Mouse (Mus musculus) frontal cortex, postnatal 14 days (tissue): ENCODE data around the gene Slc4a10.

Source experiments
- DNase-seq, 2 experiments: peaks; one replicate each; pipeline ENCODE4 v3.0.0; 2022; ENCODE audit warnings: low spot score in 2 of 2

The Slc4a10 gene

DNA sequence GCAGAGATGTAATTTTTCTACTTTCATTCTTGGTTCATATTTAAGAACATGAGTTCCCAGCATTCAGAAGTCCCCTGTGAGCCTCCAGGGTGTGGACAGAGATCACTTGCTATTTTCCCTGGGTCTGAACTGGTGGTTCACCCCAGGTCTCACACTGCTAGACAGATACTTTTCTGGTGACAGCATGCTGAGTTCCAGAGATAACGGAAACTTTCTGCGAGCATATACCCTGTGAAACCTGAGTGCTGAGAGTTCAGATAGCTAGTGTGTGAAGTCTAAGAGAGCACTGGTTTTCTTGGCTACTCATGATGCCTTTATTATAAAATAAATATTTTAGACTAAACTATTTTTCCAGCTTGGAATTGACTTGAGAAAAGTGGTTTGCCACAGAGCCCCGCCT is 232.5 kb downstream of the Slc4a10 start:
- DNase-seq: no peak

DNA sequence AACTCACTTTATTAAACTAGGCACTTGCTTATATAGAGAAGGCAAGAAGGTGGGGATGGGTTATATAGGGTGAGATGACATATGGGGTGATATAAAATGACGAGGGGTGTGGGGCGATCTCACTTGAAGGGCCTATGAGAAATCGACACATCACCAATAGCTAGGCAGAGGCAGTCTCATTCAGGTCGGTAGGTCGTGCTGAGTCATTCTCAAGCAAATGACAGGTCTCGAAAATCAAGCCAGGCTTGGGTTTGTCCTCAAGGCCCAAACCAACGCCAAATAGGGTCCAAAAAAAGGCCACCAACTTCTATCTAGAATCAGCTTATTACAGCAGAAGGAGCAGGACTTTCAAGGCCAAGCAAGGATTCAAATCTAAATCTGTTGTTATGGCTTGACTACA is 233.5 kb downstream of the Slc4a10 start:
- DNase-seq: no peak

DNA sequence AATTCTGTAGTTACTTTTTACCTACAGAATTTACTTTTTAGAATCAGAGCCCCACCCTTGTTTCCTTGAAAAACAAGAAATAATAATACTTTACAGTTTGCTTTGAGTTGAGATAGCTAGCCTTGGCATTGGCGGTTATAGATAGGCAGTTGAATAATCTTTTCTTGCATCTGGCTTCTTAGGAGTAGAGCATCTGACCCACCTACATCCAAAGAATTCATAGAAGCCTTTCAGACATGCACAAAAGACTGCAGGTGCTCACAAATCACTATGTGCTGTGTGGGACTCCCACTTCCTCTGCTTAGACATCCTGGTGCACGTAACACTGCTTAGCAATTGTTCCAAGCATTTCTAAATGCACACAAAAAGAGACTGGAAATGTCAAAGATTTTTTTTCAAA is 238.8 kb downstream of the Slc4a10 start:
- DNase-seq: no peak

DNA sequence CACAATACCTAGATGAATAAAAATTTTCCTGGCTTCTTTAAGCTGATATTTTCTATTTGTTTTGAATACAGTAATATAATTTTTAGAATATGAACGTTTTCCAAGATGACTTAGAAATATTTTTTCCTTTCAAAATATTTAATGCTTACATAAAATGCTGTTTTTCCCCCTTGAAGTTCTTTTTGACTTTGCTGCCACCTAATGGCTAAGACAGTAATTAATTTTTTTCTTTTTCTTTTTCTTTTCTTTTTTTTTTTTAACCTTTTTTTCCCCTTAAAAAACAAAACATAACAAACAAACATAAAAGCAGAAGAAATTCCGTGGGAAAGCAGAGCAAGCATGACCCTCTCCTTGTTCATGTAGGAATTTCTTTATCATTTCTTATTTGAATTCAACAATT is 239.6 kb downstream of the Slc4a10 start:
- DNase-seq: no peak

DNA sequence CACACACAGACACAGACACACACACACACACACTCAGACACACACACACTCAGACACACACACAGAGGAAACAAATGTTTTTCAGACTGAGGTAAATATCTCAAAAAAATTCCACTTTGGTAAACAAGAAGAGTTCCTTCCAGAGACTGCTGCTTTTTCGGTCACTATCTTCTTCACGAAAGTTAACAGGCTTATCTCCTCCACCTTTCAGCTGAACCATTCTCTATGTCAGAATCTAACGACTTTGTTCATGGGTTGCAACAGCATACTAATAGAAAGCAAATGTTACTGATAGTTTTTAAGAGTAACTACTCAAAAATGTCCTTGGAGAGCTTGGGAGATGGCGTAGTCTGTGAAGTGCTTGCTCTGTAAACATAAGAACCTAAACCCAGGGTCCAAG is 241.3 kb downstream of the Slc4a10 start:
- DNase-seq: no peak

DNA sequence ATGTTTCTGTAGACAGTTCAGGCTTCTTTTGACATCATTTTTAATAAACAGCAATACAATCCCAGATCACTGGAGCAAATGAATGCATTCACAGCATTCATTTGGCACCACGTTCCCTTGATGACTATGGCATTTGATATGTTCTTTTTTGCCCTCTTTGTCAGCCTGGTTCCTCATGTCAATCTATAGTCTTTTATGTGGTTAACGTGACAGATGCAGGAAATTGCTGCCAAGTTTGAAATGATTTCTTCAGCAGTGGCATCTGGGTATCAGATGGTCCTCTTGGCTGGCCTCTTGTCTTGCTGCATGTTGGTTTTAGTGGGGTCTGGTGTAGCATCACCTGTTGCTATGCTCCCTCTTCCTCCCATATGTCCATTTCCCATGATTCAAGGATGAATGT is 247.6 kb downstream of the Slc4a10 start:
- DNase-seq: no peak

DNA sequence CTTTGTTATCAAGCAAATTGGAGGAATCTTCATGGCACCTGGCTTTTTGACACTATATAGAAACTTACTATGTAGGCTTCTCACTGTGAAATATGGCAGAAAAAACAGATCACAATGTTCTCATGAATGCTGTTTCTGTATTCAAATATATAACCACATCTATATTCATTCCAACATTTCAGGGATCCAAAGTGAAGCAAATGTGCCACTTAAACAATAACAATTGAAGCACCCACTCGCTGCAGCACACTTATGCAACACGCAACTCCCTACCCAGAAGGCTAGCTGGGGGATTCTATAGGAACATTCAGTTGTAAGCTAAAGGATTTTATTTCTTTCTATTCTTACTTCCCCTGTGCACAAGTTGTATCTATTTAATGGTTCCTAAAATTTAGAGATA is 255.5 kb downstream of the Slc4a10 start:
- DNase-seq: no peak

DNA sequence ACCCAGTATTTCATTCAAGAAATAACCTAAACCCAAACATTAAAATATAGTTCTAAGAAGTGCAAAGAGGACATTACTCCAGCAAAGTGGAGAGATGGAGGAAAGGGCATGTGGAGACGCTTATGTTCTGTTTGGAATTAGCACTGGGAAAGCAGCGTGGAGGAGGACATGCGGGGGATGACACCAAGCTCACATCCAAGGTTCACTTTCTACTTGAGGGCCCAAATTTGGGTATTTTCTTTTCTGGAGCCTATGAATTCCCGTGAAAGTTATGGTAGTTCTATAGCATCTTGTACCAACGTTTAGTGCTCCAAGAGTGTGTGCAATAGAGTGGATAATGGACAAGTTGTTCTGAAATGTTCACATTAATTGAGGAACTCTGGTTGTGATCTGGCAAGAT is 260.7 kb downstream of the Slc4a10 start:
- no peak for DNase-seq

DNA sequence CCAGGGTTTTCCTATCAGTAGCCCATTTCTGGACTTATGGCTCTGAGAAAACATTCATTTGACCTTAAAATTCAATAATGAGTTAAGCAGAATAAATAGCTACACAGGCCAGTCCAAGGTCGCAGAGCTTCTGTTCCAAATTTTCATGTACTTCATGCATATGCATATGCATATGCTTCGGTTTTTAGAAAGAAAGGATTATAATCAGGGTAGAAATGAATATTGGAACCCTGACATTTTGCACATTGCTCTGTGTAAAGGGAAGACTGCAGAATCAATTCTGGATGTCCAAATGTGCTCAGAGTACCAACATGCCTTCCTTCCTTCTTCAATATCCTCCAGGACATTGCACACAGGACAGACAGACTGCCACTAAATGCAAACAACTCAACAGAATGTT is 261.2 kb downstream of the Slc4a10 start:
- DNase-seq: no peak

DNA sequence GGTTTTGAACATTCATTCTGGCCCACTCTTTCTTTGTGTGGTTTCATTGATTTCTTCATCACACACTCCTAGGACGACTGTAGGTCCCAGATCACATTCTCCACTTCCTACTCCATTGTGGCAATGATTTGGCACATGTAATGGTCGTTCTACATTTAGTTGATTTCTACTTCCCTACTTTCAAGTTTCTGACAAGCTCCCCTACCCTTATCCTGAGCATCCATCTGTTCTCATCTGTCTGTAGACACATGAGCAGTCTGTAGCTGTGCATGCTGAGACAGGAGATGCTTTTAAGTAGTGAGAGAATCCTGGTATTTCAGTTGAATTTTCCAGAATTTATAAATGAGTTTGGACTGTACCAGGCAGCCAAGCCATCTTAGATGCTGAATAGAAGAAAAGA is 270.7 kb downstream of the Slc4a10 start:
- no peak for DNase-seq

DNA sequence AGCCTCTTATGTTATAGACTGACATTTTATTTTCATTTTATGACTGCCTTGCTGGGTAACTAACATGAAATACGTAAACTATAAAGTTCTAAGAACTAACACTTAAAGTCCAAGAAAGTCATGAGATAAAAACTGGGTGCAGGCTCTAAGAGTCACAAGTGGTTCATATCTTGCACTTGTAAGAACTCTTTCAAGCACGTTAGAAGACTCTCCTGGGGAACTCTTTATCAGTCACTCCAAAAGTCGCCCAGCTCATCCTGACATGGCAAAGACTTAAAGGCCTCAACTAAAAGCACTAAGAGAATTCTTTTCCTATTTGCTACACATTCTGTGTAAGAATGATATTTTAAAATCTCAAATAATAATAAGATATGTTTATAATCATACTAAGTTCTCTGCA is 273.2 kb downstream of the Slc4a10 start:
- no peak for DNase-seq

DNA sequence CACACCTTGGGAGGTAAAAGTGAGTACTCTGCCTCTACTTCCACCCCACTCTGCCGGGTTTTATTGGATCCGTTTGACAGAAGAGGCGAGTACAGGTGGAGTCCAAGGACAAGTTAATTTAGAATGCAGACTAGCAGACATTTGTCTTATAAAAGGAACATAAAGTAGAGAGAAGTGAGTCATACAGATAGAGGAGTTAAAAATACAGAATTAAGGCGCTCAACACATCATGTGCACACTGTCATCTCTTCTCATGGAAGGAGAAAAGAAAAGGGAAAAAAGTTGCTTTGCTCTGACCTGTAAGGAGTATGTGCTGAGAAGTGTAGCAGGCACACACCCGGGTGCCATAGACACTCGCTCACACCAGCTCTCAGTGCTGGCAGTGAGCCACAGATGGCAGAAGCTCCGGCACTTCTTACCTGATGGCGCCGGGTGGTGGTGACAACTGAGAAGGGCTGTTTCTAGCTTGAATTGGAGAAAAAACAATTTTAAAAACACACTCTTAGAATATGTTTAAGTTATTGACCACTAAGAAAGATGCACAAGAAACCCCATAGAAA is 276.9 kb downstream of the Slc4a10 start:
- DNase-seq: no peak

DNA sequence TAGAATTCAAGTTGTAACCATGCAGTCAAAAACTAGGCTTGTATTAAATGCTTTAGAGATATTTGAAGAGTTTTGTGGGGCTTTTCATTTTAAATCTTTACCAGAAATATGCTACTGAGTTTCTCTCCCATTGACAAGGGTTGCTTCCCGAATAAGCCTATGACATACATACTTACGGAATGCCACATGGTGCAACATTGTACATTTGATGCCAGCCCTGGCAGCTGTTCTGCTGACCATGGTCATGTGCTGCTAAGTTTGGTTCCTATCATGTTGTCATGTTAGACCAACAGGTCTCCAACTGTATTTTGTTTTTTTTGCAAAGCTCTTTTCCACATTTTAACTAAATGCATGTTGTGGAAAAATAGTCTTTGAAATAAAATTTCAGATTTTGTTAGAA is 279.1 kb downstream of the Slc4a10 start:
- no peak for DNase-seq

DNA sequence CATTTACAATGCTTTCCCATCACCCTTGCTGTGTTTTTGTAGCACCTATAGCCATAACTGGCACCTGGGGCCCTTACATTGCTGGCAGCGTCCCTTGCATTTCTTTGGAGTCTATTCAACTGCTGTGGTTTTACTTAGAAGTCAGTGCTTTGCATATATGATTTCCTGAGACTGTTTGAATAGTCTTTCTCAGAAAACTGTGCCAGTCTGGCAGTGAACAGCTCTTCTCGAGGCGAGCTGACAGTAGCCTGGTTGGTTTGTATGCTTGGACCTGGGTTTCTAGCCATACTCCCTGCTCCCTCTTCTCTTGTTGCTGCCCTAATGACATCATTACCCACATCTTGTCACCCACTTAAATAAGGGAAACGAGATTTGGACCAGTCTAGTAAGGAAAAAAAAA is 285.7 kb downstream of the Slc4a10 start:
- no peak for DNase-seq

DNA sequence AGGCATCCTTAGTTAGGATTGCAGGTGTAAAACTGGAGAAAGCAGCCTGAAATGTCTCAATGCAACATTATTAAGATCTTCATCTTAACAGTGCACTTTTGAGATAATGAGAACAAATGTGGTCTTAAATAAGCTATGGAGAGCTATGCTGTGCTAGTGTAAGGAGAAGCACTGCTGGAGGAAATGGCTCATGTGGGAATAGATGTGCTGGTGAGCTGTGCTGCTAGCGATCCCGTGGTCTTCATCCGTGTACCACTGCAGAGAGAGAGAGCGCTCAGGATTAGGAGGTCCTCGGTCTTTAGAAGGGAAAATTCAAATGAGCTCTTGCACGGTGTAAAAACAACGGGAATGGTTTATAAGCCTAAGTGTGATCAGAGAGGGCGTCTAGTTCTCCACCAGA is 286.2 kb downstream of the Slc4a10 start:
- DNase-seq: no peak

DNA sequence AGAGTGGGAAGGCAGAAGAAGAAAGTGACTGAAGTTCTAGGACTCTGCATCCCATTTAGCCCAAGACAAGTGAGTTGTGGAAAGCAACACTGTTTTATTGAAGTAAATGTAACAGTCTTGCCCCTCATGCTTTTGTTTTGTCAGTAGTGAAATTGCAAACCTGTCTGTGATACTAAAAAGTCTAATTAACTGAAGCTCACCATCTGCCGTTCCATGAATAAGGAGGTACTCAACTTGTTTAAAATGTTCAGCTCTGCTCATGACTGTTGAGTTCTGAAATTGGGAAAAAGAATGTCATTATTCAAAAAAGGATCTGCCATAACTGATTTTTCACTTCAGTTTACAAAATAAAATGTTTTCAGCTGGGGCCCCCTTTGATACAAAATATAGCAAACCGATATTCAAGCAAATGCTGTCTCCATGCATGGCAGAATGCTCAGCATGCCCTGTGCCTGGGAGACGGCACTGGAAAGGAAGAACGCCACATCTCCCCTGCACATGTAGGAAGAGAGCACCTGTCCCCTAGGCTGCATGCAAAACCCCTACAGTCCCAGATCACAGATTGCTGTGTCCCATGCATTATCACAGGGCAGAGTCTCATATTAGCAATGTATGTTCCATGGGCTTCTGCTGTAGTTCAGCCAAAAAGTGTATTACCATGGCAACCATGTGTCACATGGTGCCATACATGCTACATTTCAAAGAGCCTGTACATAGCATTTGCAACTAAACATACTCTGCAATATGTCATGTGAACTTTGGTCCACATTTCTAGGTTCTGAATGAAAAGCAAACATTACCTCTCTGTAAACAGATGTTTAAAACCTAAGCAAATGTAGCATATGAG is 288.4 kb downstream of the Slc4a10 start:
- DNase-seq: no peak

DNA sequence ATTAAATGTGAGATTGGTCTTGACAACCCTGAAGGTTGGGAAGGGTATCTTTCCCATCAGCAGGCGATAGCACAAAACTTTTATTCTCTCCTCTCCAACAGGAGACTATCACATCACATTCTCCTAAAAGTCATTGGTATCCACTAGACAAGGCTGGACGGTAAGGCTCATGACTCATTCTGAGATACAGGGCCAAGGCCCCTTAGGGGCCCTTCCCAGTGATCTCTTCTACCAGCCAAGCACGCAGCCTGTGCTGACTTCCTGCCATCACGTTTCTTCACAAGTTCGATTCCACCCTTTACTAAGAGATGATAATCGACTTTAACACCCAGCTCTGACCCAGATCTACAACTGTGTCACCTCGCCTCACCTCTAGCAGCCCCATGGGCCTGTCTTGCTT is 290.8 kb downstream of the Slc4a10 start:
- DNase-seq: no peak

DNA sequence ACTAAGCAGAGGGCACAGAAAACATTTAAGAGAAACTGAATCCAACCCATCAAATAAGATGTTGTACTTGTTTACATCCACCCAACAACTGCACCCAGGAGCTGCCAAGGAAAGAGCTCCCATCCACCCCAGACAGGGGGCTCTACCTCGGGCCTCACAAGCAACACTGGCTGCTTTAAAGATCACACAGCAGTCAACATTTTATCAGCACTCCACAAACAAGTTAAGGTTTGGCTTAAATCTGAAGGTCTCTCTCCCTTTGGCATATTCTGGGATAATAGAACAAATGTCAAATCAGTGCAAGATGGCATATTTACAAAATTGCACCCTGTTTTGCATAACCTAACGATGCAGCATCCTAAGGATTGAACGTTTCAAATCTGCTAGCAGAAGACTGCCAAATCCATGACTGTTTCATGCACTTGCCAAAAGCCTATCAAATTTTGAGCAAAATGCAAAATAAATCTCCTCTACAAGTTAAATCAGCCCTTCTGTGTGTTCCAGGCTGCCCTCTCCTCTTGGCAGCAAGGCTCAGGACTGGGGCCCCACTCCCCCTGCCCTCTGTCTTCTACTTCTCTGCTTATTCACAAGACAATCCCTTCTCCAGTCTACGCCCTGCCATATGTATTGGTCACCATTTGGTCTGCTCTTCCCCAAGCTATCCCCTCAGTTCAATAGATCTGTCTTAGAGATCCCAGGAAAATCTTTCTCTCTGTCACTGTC is 293.1 kb downstream of the Slc4a10 start:
- DNase-seq: no peak

DNA sequence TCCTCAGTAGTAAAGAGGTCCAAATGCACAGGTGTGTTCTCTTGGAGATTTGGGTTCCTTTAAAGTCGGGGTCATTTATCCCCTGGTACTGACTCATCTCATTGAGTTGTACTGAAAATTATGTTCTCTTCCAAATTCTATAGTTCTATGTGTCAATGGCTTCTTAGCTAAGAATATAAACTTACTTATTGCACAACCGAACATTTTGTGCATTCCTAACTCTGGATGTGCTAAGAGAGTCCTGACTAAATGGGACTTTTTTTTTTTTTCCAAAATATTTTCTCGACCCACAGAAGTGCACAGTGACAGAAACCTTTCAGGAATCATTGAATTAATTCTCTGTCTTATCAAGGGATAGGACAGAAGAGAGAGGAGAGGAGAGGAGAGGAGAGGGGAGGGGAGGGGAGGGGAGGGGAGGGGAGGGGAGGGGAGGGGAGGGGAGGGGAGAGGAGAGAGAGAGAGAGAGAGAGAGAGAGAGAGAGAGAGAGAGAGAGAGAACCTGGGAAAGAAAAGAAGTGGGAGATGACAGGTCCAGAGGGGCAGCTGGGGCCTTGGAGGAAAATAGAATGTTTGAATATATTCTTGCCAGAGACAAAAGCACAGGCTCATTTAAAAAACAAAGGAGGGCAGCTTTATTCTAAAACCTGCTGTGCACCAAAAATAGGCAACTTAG is 294.9 kb downstream of the Slc4a10 start:
- no peak for DNase-seq

DNA sequence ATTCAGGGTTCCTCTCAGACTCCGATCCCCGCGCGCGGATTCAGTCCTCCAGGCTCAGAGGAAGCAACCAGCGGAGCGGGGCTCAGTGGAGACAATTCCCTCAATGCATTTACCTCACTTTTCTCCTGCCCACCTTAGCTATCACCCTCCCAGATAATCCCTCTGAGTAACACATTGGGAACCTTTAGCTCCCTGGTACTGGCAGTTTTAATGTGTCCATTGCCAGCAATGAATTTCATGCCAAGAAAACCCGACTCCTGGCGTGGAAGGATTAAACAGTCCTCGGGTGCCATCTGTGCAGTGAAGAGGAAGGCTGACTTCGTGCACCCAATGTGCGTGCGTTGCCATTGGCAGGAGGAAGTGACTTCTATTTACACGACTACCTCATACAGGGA is 295.5 kb downstream of the Slc4a10 start:
- no peak for DNase-seq

DNA sequence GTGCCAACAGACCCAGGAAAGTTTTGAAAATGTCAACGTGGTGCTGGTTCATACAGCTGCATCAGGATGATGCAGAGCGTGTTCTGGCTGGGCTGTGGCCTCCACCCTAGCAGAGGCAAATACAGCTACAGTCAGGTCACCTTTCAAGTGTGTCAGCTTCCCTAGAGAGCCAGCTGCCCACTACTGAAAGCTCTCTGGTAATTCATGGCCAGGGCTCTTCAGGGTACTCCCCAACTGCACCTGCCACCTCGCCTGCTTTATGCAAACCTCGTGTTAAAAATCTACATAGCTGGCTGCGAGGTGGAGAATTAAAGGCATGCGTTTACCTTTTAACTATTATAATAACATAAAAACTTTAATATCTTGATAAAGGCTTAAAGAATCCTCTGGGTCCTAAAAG is 298.1 kb downstream of the Slc4a10 start:
- DNase-seq: no peak

DNA sequence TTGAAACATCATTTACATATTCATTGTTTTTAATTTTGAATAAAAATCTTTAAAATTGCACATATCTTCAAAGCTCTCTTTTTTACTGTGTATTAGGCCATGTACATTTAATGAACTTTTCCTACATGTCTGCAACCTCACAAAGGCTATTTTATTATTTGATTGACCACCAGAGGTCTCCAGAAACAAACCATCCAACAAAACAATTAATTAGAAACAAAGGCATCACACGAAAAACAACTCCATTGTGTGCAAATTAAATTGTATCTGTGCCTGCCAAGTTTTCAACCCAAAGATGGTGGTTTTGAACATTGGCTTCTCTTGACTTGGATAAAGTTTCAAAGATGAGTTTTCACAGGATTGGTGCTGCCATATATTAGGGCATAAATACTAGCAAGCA is 300.5 kb downstream of the Slc4a10 start:
- DNase-seq: no peak

DNA sequence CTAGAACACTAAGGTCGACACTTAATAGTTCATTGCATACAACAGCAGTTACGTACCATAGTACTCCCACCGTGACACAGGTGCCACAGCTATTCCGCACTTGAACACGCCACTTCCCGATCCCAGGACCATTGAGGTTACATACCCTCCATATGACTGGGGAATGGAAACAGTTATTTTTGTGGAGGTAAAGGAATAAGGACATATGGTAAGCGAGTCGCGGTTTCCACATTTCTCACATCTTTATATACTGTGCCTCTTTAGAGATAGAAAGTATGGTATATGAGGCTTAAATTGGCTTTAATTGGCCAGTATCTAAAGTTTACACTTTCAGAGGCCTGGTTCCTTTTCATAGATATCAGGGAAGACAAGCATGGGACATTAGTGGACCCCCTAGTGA is 301.5 kb downstream of the Slc4a10 start:
- no peak for DNase-seq
